Mouse (Mus musculus): ENCODE data around the gene Csk.

- TF ChIP-seq CTCF (IDR thresholded peaks at IDR 0.05; ENCODE audit: low read depth, low read length) (no peak), EP300 (IDR thresholded peaks at IDR 0.05; ENCODE audit: insufficient read depth, low read depth, low read length) (no peak)
These were observed 34.6 kb downstream of the Csk start for GRCm38 (mm10) chr9:57618854-57619253.

Measured in ES-Bruce4 (cell line).